Mouse (Mus musculus) forebrain, embryonic 10.5 days (tissue): Measurements from ENCODE around the gene Rassf5. TPM values are rescaled to one million over a fixed set of nuclear protein-coding genes. Genes with fewer than 3 reads are reported as not detected.
"Not testable (repeated sequence)": the region's sequence is repeated elsewhere in the genome, so short reads cannot be mapped to it uniquely, and the experiment has no call there.

Source experiments
- DNase-seq: peaks from one replicate; pipeline ENCODE4 v3.0.0-alpha.2; 2017; ENCODE audit warnings: low spot score; ENCODE audit errors: extremely low spot score
- H3K27ac ChIP-seq: fragments of 300-500 bp; sonication (generic); 2 replicates; pipeline ENCODE4 v1.5.1; 2016; ENCODE audit warnings: mild to moderate bottlenecking
- H3K27me3 ChIP-seq: fragments of 300-500 bp; sonication (generic); 2 replicates; pipeline ENCODE4 v1.6.1; 2016; ENCODE audit warnings: mild to moderate bottlenecking; ENCODE audit not compliant: poor library complexity, severe bottlenecking
- H3K36me3 ChIP-seq: fragments of 300-500 bp; sonication (generic); replicated peaks from 2 replicates; pipeline ENCODE4 v1.6.1; 2016; ENCODE audit warnings: mild to moderate bottlenecking, moderate library complexity
- H3K4me1 ChIP-seq: fragments of 300-500 bp; sonication (generic); 2 replicates; pipeline ENCODE4 v1.6.1; 2016
- H3K4me3 ChIP-seq: fragments of 300-500 bp; sonication (generic); 2 replicates; pipeline ENCODE4 v1.5.1; 2016; ENCODE audit warnings: mild to moderate bottlenecking, moderate library complexity
- H3K9me3 ChIP-seq: fragments of 300-500 bp; sonication (generic); 2 replicates; pipeline ENCODE4 v1.6.1; 2016; ENCODE audit warnings: mild to moderate bottlenecking, moderate library complexity
- WGBS: fragments of 180-500 bp; shearing (Covaris S2); methylation state at CpG from one replicate; pipeline ENCODE4 v1.1.7; 2016; 5-methylcytosine and 5-hydroxymethylcytosine counted together
- polyA plus RNA-seq: library from polyadenylated mRNA; unstranded; fragments of >200 nt; fragmentation: Nextera tagmentation; extraction: Ambion mirVana; gene quantifications from 2 replicates; pipeline ENCODE4 v1.2.1, GENCODE M21; 2016

Gene Rassf5
- polyA plus RNA-seq, 1 experiment from 2014 or later = 0.95 TPM

- not testable (repeated sequence) for H3K9me3 ChIP-seq, H3K27me3 ChIP-seq, DNase-seq, H3K4me3 ChIP-seq, H3K27ac ChIP-seq, H3K4me1 ChIP-seq
- 98% methylated on average over 3 of the region's 3 CpGs for WGBS
- H3K36me3 ChIP-seq = peaks cover 75% of the 10 kb centered on the region
Measured at GRCm38 (mm10) chr1:131159573-131160327, 85.3 kb downstream of the Rassf5 start.

GRCm38 (mm10) chr1:131155456-131155855 lies 89.6 kb downstream of the Rassf5 start:
- 56% methylated on average over 2 of the region's 2 CpGs for WGBS
- Histone ChIP-seq H3K4me3 (no peak overlapping the region), H3K27ac (no peak overlapping the region), H3K9me3 (no peaks in the 10 kb centered on the region), H3K4me1 (peaks cover 24% of the 10 kb centered on the region), H3K36me3 (peaks cover 32% of the 10 kb centered on the region), H3K27me3 (no peaks in the 10 kb centered on the region)
- no peak for DNase-seq

GRCm38 (mm10) chr1:131153018-131153629 lies 91.9 kb downstream of the Rassf5 start, which contains the start of gene Eif2d:
Eif2d (plus strand) TSS chr1:131153181.
- H3K27ac ChIP-seq = peak within 1 kb of the TSS; percentile 86

GRCm38 (mm10) chr1:131149496-131149895 lies 95.6 kb downstream of the Rassf5 start:
- H3K4me1 ChIP-seq = peaks cover 22% of the 10 kb centered on the region
- no peaks in the 10 kb centered on the region for H3K27me3 ChIP-seq
- H3K36me3 ChIP-seq = no peaks in the 10 kb centered on the region
- no peak for DNase-seq
- WGBS = 89% methylated on average over 1 of the region's 1 CpGs
- H3K27ac ChIP-seq = no peak overlapping the region
- H3K9me3 ChIP-seq = no peaks in the 10 kb centered on the region
- no peak overlapping the region for H3K4me3 ChIP-seq

More at GRCm38 (mm10) chr1:131153018-131153629, 91.9 kb downstream of the Rassf5 start, which contains the start of gene Eif2d:
- peaks cover 24% of the 10 kb centered on the region for H3K4me1 ChIP-seq
- H3K9me3 ChIP-seq = no peaks in the 10 kb centered on the region
- DNase-seq = peak; percentile 87
- H3K36me3 ChIP-seq = peaks cover 9% of the 10 kb centered on the region
- peak within 1 kb of the TSS; percentile 67 for H3K4me3 ChIP-seq
- WGBS = under 1% methylated on average over 27 of the region's 27 CpGs
- H3K27me3 ChIP-seq = no peaks in the 10 kb centered on the region

- Histone ChIP-seq H3K27ac (no peak overlapping the region), H3K27me3 (no peaks in the 10 kb centered on the region), H3K9me3 (no peaks in the 10 kb centered on the region), H3K4me1 (no peaks in the 10 kb centered on the region), H3K36me3 (no peaks in the 10 kb centered on the region), H3K4me3 (no peak overlapping the region)
- WGBS = 88% methylated on average over 3 of the region's 3 CpGs
- no peak for DNase-seq
Measured at GRCm38 (mm10) chr1:131146181-131146614, 98.9 kb downstream of the Rassf5 start.

GRCm38 (mm10) chr1:131145222-131145621 lies 99.8 kb downstream of the Rassf5 start:
- DNase-seq, H3K4me3 ChIP-seq, H3K36me3 ChIP-seq, H3K27ac ChIP-seq, H3K27me3 ChIP-seq, H3K9me3 ChIP-seq, H3K4me1 ChIP-seq: not testable (repeated sequence)
- 91% methylated on average over 3 of the region's 3 CpGs for WGBS

- no peak overlapping the region for H3K27ac ChIP-seq
- H3K9me3 ChIP-seq = no peaks in the 10 kb centered on the region
- H3K36me3 ChIP-seq = no peaks in the 10 kb centered on the region
- no peaks in the 10 kb centered on the region for H3K27me3 ChIP-seq
- 82% methylated on average over 1 of the region's 1 CpGs for WGBS
- H3K4me3 ChIP-seq = no peak overlapping the region
- no peak for DNase-seq
- peaks cover 16% of the 10 kb centered on the region for H3K4me1 ChIP-seq
Measured at GRCm38 (mm10) chr1:131142472-131142871, 102.6 kb downstream of the Rassf5 start.

- Histone ChIP-seq H3K27me3 (no peaks in the 10 kb centered on the region), H3K9me3 (no peaks in the 10 kb centered on the region), H3K36me3 (no peaks in the 10 kb centered on the region), H3K4me1 (peaks cover 25% of the 10 kb centered on the region), H3K4me3 (no peak overlapping the region), H3K27ac (no peak overlapping the region)
- WGBS = 67% methylated on average over 2 of the region's 2 CpGs
- no peak for DNase-seq
Measured at GRCm38 (mm10) chr1:131141449-131141848, 103.6 kb downstream of the Rassf5 start.

GRCm38 (mm10) chr1:131139102-131140095 lies 105.7 kb downstream of the Rassf5 start:
- H3K4me1 ChIP-seq = peaks cover 45% of the 10 kb centered on the region
- peak overlapping the region; percentile 98 for H3K27ac ChIP-seq
- no peak for DNase-seq
- no peaks in the 10 kb centered on the region for H3K9me3 ChIP-seq
- H3K4me3 ChIP-seq = peak overlapping the region; percentile 86; the same call in 1 of the 2 replicates
- WGBS = 66% methylated on average over 11 of the region's 11 CpGs
- peaks cover 15% of the 10 kb centered on the region for H3K36me3 ChIP-seq
- no peaks in the 10 kb centered on the region for H3K27me3 ChIP-seq

GRCm38 (mm10) chr1:131138191-131139016 lies 106.7 kb downstream of the Rassf5 start, which contains the start of gene Dyrk3:
Dyrk3 (minus strand) TSS chr1:131138340.
- Histone ChIP-seq H3K27me3 (no peaks in the 10 kb centered on the region), H3K36me3 (peaks cover 25% of the 10 kb centered on the region), H3K4me1 (peaks cover 51% of the 10 kb centered on the region), H3K9me3 (no peaks in the 10 kb centered on the region), H3K27ac (peak within 1 kb of the TSS; percentile 98), H3K4me3 (peak within 1 kb of the TSS; percentile 86)
- peak; percentile 93 for DNase-seq
- WGBS = 7% methylated on average over 49 of the region's 49 CpGs

GRCm38 (mm10) chr1:131137717-131138118 lies 107.3 kb downstream of the Rassf5 start:
- Histone ChIP-seq H3K27ac (peak overlapping the region; percentile 98), H3K9me3 (no peaks in the 10 kb centered on the region), H3K36me3 (peaks cover 32% of the 10 kb centered on the region), H3K4me3 (peak overlapping the region; percentile 86), H3K4me1 (peaks cover 51% of the 10 kb centered on the region), H3K27me3 (no peaks in the 10 kb centered on the region)
- 0% methylated on average over 35 of the region's 36 CpGs for WGBS
- DNase-seq = no peak
